Mouse (Mus musculus): ENCODE data around the gene Dtx3l. TPM values are rescaled to one million over a fixed set of nuclear protein-coding genes. Genes with fewer than 3 reads are reported as not detected.
A peak's percentile ranks its signal among the peaks of the same experiment; 100 is the strongest.
"Not testable (repeated sequence)": the region's sequence is repeated elsewhere in the genome, so short reads cannot be mapped to it uniquely, and the experiment has no call there.

Dtx3l gene
- polyA plus RNA-seq, 1 experiment from 2014 or later = 8.2 TPM

GRCm38 (mm10) chr16:35907432-35908201, 31.3 kb downstream of the Dtx3l start:
- DNase-seq (ENCODE audit: low read depth, low spot score) (no peak), ATAC-seq (no peak)
- no peaks in the 10 kb centered on the region for H3K27me3 ChIP-seq
- in situ Hi-C loops (cut with MboI; ENCODE audit: low pct_unique_long_range_greater_than_20kb) = no loop called here
- ChIA-PET CTCF (interaction anchor here (1.0 to 1.1 kb wide), 2 partner anchors 12 to 32 kb away, joined by 3 to 4 read pairs; partner anchors contain the start of gene Dtx3l), POLR2A (no interaction called here)
- TF ChIP-seq CTCF (IDR thresholded peaks at IDR 0.05) = no peak

DNA sequence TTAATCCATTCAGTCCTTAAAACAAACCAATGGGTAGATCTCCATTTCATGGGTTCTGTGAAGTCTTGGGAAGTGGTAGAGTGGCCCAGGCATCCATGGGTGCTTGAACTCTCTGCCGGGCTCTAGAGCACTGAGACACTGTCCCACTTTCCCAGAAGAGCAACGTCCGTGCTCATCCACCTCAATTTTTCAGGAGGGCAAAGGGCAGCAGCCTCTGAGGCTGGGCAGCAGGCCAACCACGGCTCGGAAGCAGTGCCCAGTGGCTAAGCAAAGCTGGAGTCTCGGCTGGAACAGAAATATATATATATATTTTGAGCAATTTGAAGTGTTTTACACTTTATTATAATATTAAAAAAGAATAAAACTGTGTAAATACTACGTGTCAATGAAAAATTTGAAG, 32.1 kb downstream of the Dtx3l start:
- H3K27me3 ChIP-seq = no peaks in the 10 kb centered on the region
- POLR2A ChIA-PET = no interaction called here
- in situ Hi-C loops (cut with MboI; ENCODE audit: low pct_unique_long_range_greater_than_20kb) = no loop called here
- TF ChIP-seq CTCF (IDR thresholded peaks at IDR 0.05) = no peak
- CTCF ChIA-PET = interaction anchor here (1.0 kb wide), 1 partner anchor 11 kb away, joined by 4 read pairs; no protein-coding TSS in a partner anchor
- DNase-seq (ENCODE audit: low read depth, low spot score) (no peak), ATAC-seq (no peak)

- in situ Hi-C loops (cut with MboI; ENCODE audit: low pct_unique_long_range_greater_than_20kb) = no loop called here
- H3K27me3 ChIP-seq = no peaks in the 10 kb centered on the region
- DNase-seq (ENCODE audit: low read depth, low spot score) = no peak
- no peak for ATAC-seq
- CTCF ChIA-PET = no interaction called here
- POLR2A ChIA-PET = no interaction called here
- no peak for TF ChIP-seq CTCF (IDR thresholded peaks at IDR 0.05)
Measured at GRCm38 (mm10) chr16:35905819-35906485, 33.0 kb downstream of the Dtx3l start.

GRCm38 (mm10) chr16:35905355-35905754, 33.6 kb downstream of the Dtx3l start:
- ATAC-seq (no peak), DNase-seq (ENCODE audit: low read depth, low spot score) (no peak)
- in situ Hi-C loops (cut with MboI; ENCODE audit: low pct_unique_long_range_greater_than_20kb) = no loop called here
- TF ChIP-seq CTCF (IDR thresholded peaks at IDR 0.05) = no peak
- ChIA-PET CTCF (no interaction called here), POLR2A (no interaction called here)
- no peaks in the 10 kb centered on the region for H3K27me3 ChIP-seq

- POLR2A ChIA-PET = no interaction called here
- CTCF ChIA-PET = no interaction called here
- ATAC-seq (no peak), DNase-seq (ENCODE audit: low read depth, low spot score) (no peak)
- in situ Hi-C loops (cut with MboI; ENCODE audit: low pct_unique_long_range_greater_than_20kb) = no loop called here
- TF ChIP-seq CTCF (IDR thresholded peaks at IDR 0.05) = no peak
- H3K27me3 ChIP-seq = no peaks in the 10 kb centered on the region
Measured at GRCm38 (mm10) chr16:35904121-35904736, 34.7 kb downstream of the Dtx3l start.

DNA sequence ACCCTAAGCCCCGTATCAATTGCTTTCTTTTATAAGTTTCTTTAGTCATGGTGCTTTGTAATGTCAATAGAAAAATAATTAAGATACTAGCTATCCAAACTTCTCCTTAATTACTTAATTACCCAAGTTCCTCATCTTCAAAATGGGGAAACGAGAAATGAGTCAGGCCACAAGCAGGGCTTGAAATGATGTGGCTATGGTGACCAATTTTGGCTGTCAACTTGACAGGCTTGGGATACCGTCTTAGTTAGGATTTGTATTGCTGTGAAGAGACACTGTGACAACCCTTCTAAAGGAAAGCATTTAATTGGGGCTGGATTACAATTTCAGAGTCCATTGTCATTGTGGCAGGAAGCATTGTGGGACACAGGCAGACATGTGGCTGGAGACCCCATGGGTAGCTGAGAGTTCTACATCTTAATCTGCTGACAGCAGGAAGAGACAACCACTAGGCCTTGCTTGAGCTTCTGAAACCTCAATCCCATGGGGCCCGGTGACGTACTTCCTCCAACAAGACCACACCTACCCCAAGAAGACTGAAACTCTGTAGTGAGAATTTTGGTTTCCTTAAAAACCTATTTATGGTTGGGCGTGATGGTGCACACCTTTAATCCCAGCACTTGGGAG, 35.8 kb downstream of the Dtx3l start:
- TF ChIP-seq CTCF (IDR thresholded peaks at IDR 0.05) = no peak
- ChIA-PET POLR2A (no interaction called here), CTCF (interaction anchor here (1.0 to 1.6 kb wide), 3 partner anchors 10 to 52 kb away, joined by 3 to 4 read pairs (median 4); no protein-coding TSS in a partner anchor)
- in situ Hi-C loops (cut with MboI; ENCODE audit: low pct_unique_long_range_greater_than_20kb) = no loop called here
- DNase-seq (ENCODE audit: low read depth, low spot score) = no peak
- ATAC-seq = no peak
- no peaks in the 10 kb centered on the region for H3K27me3 ChIP-seq

DNA sequence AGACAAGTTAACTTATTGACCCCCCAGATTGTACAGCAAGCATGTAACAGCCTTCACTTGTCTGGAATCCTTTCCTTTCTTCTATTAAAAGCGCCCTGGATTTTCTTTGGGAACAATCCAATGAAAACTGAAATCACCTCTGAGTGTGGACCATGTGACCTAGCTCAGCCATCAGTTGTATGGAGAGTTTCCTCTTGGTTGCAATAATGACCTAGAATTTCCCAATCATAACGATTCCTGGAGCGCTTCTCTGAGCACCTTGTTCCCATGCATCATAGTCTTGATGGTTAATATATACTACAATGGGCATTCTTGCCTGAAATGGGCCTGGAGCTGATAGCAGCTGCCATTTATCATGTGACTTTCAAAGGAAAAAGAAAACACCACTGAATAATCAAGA, 38.4 kb downstream of the Dtx3l start:
- ChIA-PET POLR2A (no interaction called here), CTCF (interaction anchor here (1.6 to 2.9 kb wide), 2 partner anchors 10 to 13 kb away, joined by 5 to 13 read pairs; no protein-coding TSS in a partner anchor)
- H3K27me3 ChIP-seq = no peaks in the 10 kb centered on the region
- DNase-seq (ENCODE audit: low read depth, low spot score) (no peak), ATAC-seq (no peak)
- TF ChIP-seq CTCF (IDR thresholded peaks at IDR 0.05) = no peak
- in situ Hi-C loops (cut with MboI; ENCODE audit: low pct_unique_long_range_greater_than_20kb) = no loop called here

GRCm38 (mm10) chr16:35894997-35895396, 44.0 kb downstream of the Dtx3l start:
- POLR2A ChIA-PET = no interaction called here
- no peak for DNase-seq (ENCODE audit: low read depth, low spot score)
- CTCF ChIA-PET = interaction anchor here (1.5 to 3.6 kb wide), 2 partner anchors 10 to 12 kb away, joined by 4 to 15 read pairs; no protein-coding TSS in a partner anchor
- in situ Hi-C loops (cut with MboI; ENCODE audit: low pct_unique_long_range_greater_than_20kb) = no loop called here
- H3K27me3 ChIP-seq = peaks cover 3% of the 10 kb centered on the region
- TF ChIP-seq CTCF (IDR thresholded peaks at IDR 0.05) = no peak
- no peak for ATAC-seq

DNA sequence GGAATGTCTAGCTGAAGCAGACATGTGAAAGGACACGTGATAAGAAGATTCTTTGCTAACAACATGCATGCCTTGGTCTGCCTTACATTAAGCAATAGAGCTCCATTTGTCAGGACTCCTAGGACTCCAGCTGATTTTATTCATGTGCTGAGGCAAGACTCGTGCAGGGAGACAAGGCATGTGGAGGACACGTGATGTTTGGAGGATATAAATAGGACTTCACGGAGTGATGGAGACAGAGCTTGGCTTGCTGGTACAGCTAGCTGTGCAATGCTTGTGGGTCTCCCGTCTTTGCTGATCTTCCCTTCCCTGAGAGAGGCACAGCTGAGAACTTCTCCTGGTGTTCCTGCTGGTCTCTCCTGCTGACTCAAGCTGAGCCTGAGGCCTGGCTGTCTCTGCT, 47.3 kb downstream of the Dtx3l start:
- H3K27me3 ChIP-seq; in situ Hi-C loops (cut with MboI; ENCODE audit: low pct_unique_long_range_greater_than_20kb); DNase-seq (ENCODE audit: low read depth, low spot score); POLR2A ChIA-PET; ATAC-seq: not testable (repeated sequence)
- CTCF ChIA-PET = interaction anchor here (1.0 to 1.7 kb wide), 3 partner anchors 12 to 75 kb away, joined by 3 to 4 read pairs (median 4); no protein-coding TSS in a partner anchor

DNA sequence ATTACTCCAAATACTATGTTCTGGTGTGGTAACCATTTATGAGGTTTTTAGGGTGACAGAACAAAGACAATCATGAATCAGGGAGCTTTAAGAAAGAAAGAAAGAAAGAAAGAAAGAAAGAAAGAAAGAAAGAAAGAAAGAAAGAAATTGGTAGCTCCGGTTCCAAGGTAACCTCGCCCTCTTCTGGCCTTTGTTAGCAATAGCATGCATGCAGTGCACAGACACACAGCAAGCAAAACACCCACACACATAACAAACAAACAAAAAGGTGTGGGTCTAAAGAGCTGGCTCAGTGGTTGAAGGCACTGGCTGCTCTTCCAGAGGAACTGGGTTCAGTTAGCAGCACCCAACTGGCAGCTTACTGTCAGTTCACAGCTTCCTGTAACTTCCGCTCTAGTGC, 48.3 kb downstream of the Dtx3l start:
- ChIA-PET CTCF (interaction anchor here (1.0 to 1.7 kb wide), 4 partner anchors 11 to 74 kb away, joined by 3 to 4 read pairs (median 4); no protein-coding TSS in a partner anchor), POLR2A (no interaction called here)
- peaks cover 3% of the 10 kb centered on the region for H3K27me3 ChIP-seq
- TF ChIP-seq CTCF (IDR thresholded peaks at IDR 0.05) = peak; percentile 63
- in situ Hi-C loops (cut with MboI; ENCODE audit: low pct_unique_long_range_greater_than_20kb) = no loop called here
- DNase-seq (ENCODE audit: low read depth, low spot score) (no peak), ATAC-seq (no peak)

Measured in Patski (cell line).